Comparison of ENCODE assay signal across 8 mouse cellular contexts in genomic region chr2:161214681-161215458, GRCm38 (mm10).
DNase-seq lines count a peak whose midpoint lies in the region; ATAC-seq and TF ChIP-seq lines count a peak whose summit lies in the region.

No protein-coding gene starts in this region.

- H3K9me3 ChIP-seq in forebrain, embryonic 15.5 days, result no peaks in the 10 kb centered on the region

- H3K4me2 ChIP-seq in forebrain, embryonic 15.5 days (replicated peaks), result no peak overlapping the region

- POLR2A ChIA-PET in Patski (lab: Charles Lee), result interaction anchor here (0.9 kb wide), 1 partner anchor 1444 kb away, joined by 3 read pairs; no protein-coding TSS in a partner anchor

- H3K4me3 ChIP-seq in forebrain, embryonic 15.5 days, result no peak overlapping the region

- in situ Hi-C loops in Patski (cut with MboI; ENCODE audit: low pct_unique_long_range_greater_than_20kb), result loop anchor here (10.0 kb wide), 1 partner anchor 1440 kb away; no protein-coding TSS in a partner anchor

- peaks cover 9% of the 10 kb centered on the region; the same call in 1 of the 2 replicates for H3K4me1 ChIP-seq in forebrain, embryonic 15.5 days

- whole genome bisulfite sequencing in forebrain, embryonic 15.5 days, result 16% methylated on average over 15 of the region's 15 CpGs

- TF ChIP-seq CTCF in Patski (IDR thresholded peaks at IDR 0.05), result peak; percentile 94

- no peaks in the 10 kb centered on the region for H3K36me3 ChIP-seq in forebrain, embryonic 15.5 days

- no peak overlapping the region for H3K27ac ChIP-seq in forebrain, embryonic 15.5 days (replicated peaks)

- intact Hi-C loops in heart, postnatal 14 days (cut with DNase I), result loop anchor here (2.0 kb wide), 1 partner anchor 1444 kb away; no protein-coding TSS in a partner anchor

- H3K9ac ChIP-seq in forebrain, embryonic 15.5 days (replicated peaks), result no peak overlapping the region

- peak; percentile 82 for ATAC-seq in Patski
- peak; percentile 82 for ATAC-seq in forebrain, embryonic 15.5 days (replicated peaks)

- peaks cover 5% of the 10 kb centered on the region for H3K27me3 ChIP-seq in Patski
- H3K27me3 ChIP-seq in forebrain, embryonic 15.5 days, result no peaks in the 10 kb centered on the region

- peak; percentile 15 for DNase-seq in Patski (ENCODE audit: low read depth, low spot score)
- DNase-seq in cerebellum, adult 11-12 months, result peak; percentile 41
- peak; percentile 80 to 85 for DNase-seq in heart, postnatal 14 days
- peak; percentile 86 to 89 for DNase-seq in kidney, postnatal 4 days
- peak; percentile 63 to 73 for DNase-seq in lung, adult 18-20 months
- DNase-seq in retina, embryonic 14.5 days (ENCODE audit: low spot score), result peak; percentile 96
- peak; percentile 72 for DNase-seq in urinary bladder, postnatal 25 days (ENCODE audit: low spot score)

- CTCF ChIA-PET in Patski (lab: Charles Lee), result interaction anchor here (1.1 to 2.3 kb wide), 4 partner anchors 9 to 1444 kb away, joined by 3 to 7 read pairs (median 5); no protein-coding TSS in a partner anchor

Comparison
In these comparisons a context has a peak if more than half of its experiments do, and no peak if none do; other contexts are left out.
1. DNase-seq: peak in every context shown above with its lines; median percentile 96 in retina, embryonic 14.5 days; 88 in kidney, postnatal 4 days; 82 in heart, postnatal 14 days; 72 in urinary bladder, postnatal 25 days; 68 in lung, adult 18-20 months; 41 in cerebellum, adult 11-12 months; 15 in Patski.